Mouse (Mus musculus) liver, embryonic 11.5 days (tissue): Measurements from ENCODE around the gene LTO1. TPM values are rescaled to one million over a fixed set of nuclear protein-coding genes. Genes with fewer than 3 reads are reported as not detected.

Experiments used
- ATAC-seq: fragments of 200-750 bp; cut with Nextera tagmentation; replicated peaks from 2 replicates; pipeline ENCODE4 v1.8.0; 2017; ENCODE audit warnings: moderate number of reproducible peaks, mild to moderate bottlenecking, moderate TSS enrichment, moderate library complexity; ENCODE audit not compliant: low FRiP score
- DNase-seq: peaks from one replicate; pipeline ENCODE4 v3.0.0-alpha.2; 2017; ENCODE audit warnings: low spot score
- H3K27ac ChIP-seq: fragments of 300-500 bp; sonication (generic); 2 replicates; pipeline ENCODE4 v1.5.1; 2014; ENCODE audit warnings: mild to moderate bottlenecking, low read depth, low read length, control low read depth
- H3K27me3 ChIP-seq: fragments of 300-500 bp; sonication (generic); replicated peaks from 2 replicates; pipeline ENCODE4 v1.6.1; 2014; ENCODE audit warnings: low read length, mixed read lengths; ENCODE audit not compliant: control insufficient read depth, insufficient read depth
- H3K36me3 ChIP-seq: fragments of 300-500 bp; sonication (generic); 2 replicates; pipeline ENCODE4 v1.6.1; 2014; ENCODE audit warnings: mild to moderate bottlenecking, low read length, moderate library complexity, mixed read lengths; ENCODE audit not compliant: control insufficient read depth, insufficient read depth
- H3K4me1 ChIP-seq: fragments of 300-500 bp; sonication (generic); replicated peaks from 2 replicates; pipeline ENCODE4 v1.6.1; 2014; ENCODE audit warnings: low read length, mixed read lengths; ENCODE audit not compliant: control insufficient read depth, insufficient read depth
- H3K4me2 ChIP-seq: fragments of 300-500 bp; sonication (generic); 2 replicates; pipeline ENCODE4 v1.6.1; 2014; ENCODE audit warnings: mild to moderate bottlenecking, control low read depth, moderate library complexity
- H3K4me3 ChIP-seq: fragments of 300-500 bp; sonication (generic); 2 replicates; pipeline ENCODE4 v1.5.1; 2014; ENCODE audit warnings: low read depth, low read length, control low read depth
- H3K9ac ChIP-seq: fragments of 300-500 bp; sonication (generic); 2 replicates; pipeline ENCODE4 v1.6.1; 2014; ENCODE audit warnings: low read depth, low read length, control low read depth
- H3K9me3 ChIP-seq: fragments of 300-500 bp; sonication (generic); 2 replicates; pipeline ENCODE4 v1.6.1; 2016; ENCODE audit warnings: low read length, inconsistent platforms, mixed read lengths; ENCODE audit not compliant: control insufficient read depth
- WGBS: fragments of 180-500 bp; shearing (Covaris S2); extraction: QIAGEN DNeasy Blood & Tissue Kit; methylation state at CpG from one replicate; pipeline ENCODE4 v1.1.7; 2014; 5-methylcytosine and 5-hydroxymethylcytosine counted together
- polyA plus RNA-seq: library from polyadenylated mRNA; unstranded; fragments of >200 nt; fragmentation: Nextera tagmentation; extraction: Ambion mirVana; gene quantifications from 2 replicates; pipeline ENCODE4 v1.2.1, GENCODE M21; 2014

Gene LTO1
- polyA plus RNA-seq, 1 experiment from 2014 or later: 16.2 TPM

GRCm38 (mm10) chr7:144939344-144940002 is 24.6 kb downstream of the LTO1 start, which contains the start of gene Ccnd1:
TSS of gene Ccnd1 (minus strand) at chr7:144939925.
- Histone ChIP-seq H3K4me3 (peak within 1 kb of the TSS; percentile 60), H3K9ac (peak within 1 kb of the TSS; percentile 56), H3K4me1 (peaks cover 12% of the 10 kb centered on the region; the same call in 1 of the 2 replicates), H3K9me3 (no peaks in the 10 kb centered on the region), H3K36me3 (peaks cover 5% of the 10 kb centered on the region; the same call in 1 of the 2 replicates), H3K4me2 (peak within 1 kb of the TSS; percentile 76), H3K27ac (peak within 1 kb of the TSS; percentile 80), H3K27me3 (peaks cover 64% of the 10 kb centered on the region)
- WGBS: 0% methylated on average over 40 of the region's 45 CpGs
- no peak for DNase-seq
- ATAC-seq: peak; percentile 48

- peak; percentile 5; the same call in 1 of the 2 replicates for ATAC-seq
- 1% methylated on average over 22 of the region's 22 CpGs for WGBS
- Histone ChIP-seq H3K27me3 (peaks cover 64% of the 10 kb centered on the region), H3K36me3 (peaks cover 5% of the 10 kb centered on the region; the same call in 1 of the 2 replicates), H3K27ac (peak overlapping the region; percentile 70), H3K9me3 (no peaks in the 10 kb centered on the region), H3K4me1 (peaks cover 12% of the 10 kb centered on the region; the same call in 1 of the 2 replicates), H3K4me2 (peak overlapping the region; percentile 76), H3K4me3 (peak overlapping the region; percentile 60), H3K9ac (peak overlapping the region; percentile 42)
- DNase-seq: peak; percentile 69
Observed at GRCm38 (mm10) chr7:144940003-144940571, 25.2 kb downstream of the LTO1 start.

GRCm38 (mm10) chr7:144940585-144940984 is 25.7 kb downstream of the LTO1 start:
- WGBS: under 1% methylated on average over 11 of the region's 11 CpGs
- Histone ChIP-seq H3K4me1 (peaks cover 12% of the 10 kb centered on the region; the same call in 1 of the 2 replicates), H3K4me2 (peak overlapping the region; percentile 76), H3K9me3 (no peaks in the 10 kb centered on the region), H3K4me3 (peak overlapping the region; percentile 60; the same call in 1 of the 2 replicates), H3K27me3 (peaks cover 64% of the 10 kb centered on the region), H3K27ac (peak overlapping the region; percentile 70; the same call in 1 of the 2 replicates), H3K9ac (no peak overlapping the region; the same call in 1 of the 2 replicates), H3K36me3 (peaks cover 3% of the 10 kb centered on the region; the same call in 1 of the 2 replicates)
- DNase-seq (no peak), ATAC-seq (no peak)

- peaks cover 64% of the 10 kb centered on the region for H3K27me3 ChIP-seq
- peak overlapping the region; percentile 60 for H3K4me3 ChIP-seq
- WGBS: under 1% methylated on average over 39 of the region's 39 CpGs
- H3K4me1 ChIP-seq: peaks cover 12% of the 10 kb centered on the region; the same call in 1 of the 2 replicates
- peak overlapping the region; percentile 76 for H3K4me2 ChIP-seq
- DNase-seq (peak; percentile 84), ATAC-seq (peak; percentile 64)
- H3K9me3 ChIP-seq: no peaks in the 10 kb centered on the region
- peak overlapping the region; percentile 86 for H3K27ac ChIP-seq
- H3K9ac ChIP-seq: peak overlapping the region; percentile 49
- H3K36me3 ChIP-seq: no peaks in the 10 kb centered on the region
Observed at GRCm38 (mm10) chr7:144941242-144941831, 26.4 kb downstream of the LTO1 start.

- 2% methylated on average over 35 of the region's 35 CpGs for WGBS
- H3K9ac ChIP-seq: peak overlapping the region; percentile 23; the same call in 1 of the 2 replicates
- peak overlapping the region; percentile 76 for H3K4me2 ChIP-seq
- H3K4me3 ChIP-seq: peak overlapping the region; percentile 38
- peaks cover 64% of the 10 kb centered on the region for H3K27me3 ChIP-seq
- DNase-seq (peak; percentile 56), ATAC-seq (no peak; the same call in 1 of the 2 replicates)
- H3K27ac ChIP-seq: peak overlapping the region; percentile 57
- H3K4me1 ChIP-seq: peaks cover 12% of the 10 kb centered on the region; the same call in 1 of the 2 replicates
- no peaks in the 10 kb centered on the region for H3K9me3 ChIP-seq
- no peaks in the 10 kb centered on the region for H3K36me3 ChIP-seq
Observed at GRCm38 (mm10) chr7:144942071-144942743, 27.3 kb downstream of the LTO1 start.

- no peak for ATAC-seq
- Histone ChIP-seq H3K4me2 (peak overlapping the region; percentile 76), H3K4me3 (peak overlapping the region; percentile 38), H3K27ac (peak overlapping the region; percentile 57; the same call in 1 of the 2 replicates), H3K36me3 (no peaks in the 10 kb centered on the region), H3K27me3 (peaks cover 59% of the 10 kb centered on the region), H3K4me1 (peaks cover 12% of the 10 kb centered on the region; the same call in 1 of the 2 replicates), H3K9ac (peak overlapping the region; percentile 53), H3K9me3 (no peaks in the 10 kb centered on the region)
- 1% methylated on average over 20 of the region's 20 CpGs for whole genome bisulfite sequencing
- no peak for DNase-seq
Observed at GRCm38 (mm10) chr7:144942744-144943135, 27.8 kb downstream of the LTO1 start.

- Histone ChIP-seq H3K4me1 (peaks cover 12% of the 10 kb centered on the region; the same call in 1 of the 2 replicates), H3K4me2 (peak overlapping the region; percentile 76), H3K36me3 (no peaks in the 10 kb centered on the region), H3K9ac (peak overlapping the region; percentile 53; the same call in 1 of the 2 replicates), H3K4me3 (peak overlapping the region; percentile 38), H3K9me3 (no peaks in the 10 kb centered on the region), H3K27ac (peak overlapping the region; percentile 1; the same call in 1 of the 2 replicates), H3K27me3 (peaks cover 54% of the 10 kb centered on the region)
- DNase-seq (peak; percentile 76), ATAC-seq (peak; percentile 49; the same call in 1 of the 2 replicates)
- under 1% methylated on average over 45 of the region's 45 CpGs for WGBS
Observed at GRCm38 (mm10) chr7:144943254-144943653, 28.4 kb downstream of the LTO1 start.
